Mouse (Mus musculus) stomach, embryonic 16.5 days (tissue): ENCODE measurements around the gene Fxyd3. TPM values are rescaled to one million over a fixed set of nuclear protein-coding genes. Genes with fewer than 3 reads are reported as not detected.
A peak's percentile ranks its signal among the peaks of the same experiment; 100 is the strongest.

Experiments used
- ATAC-seq: fragments of 200-750 bp; cut with Nextera tagmentation; 2 replicates; pipeline ENCODE4 v1.8.0; 2017; ENCODE audit warnings: moderate number of reproducible peaks, moderate TSS enrichment; ENCODE audit not compliant: insufficient read depth, low FRiP score
- H3K27ac ChIP-seq: fragments of 300-500 bp; sonication (generic); 2 replicates; pipeline ENCODE4 v1.5.1; 2014; ENCODE audit warnings: low read length
- H3K27me3 ChIP-seq: fragments of 300-500 bp; sonication (generic); 2 replicates; pipeline ENCODE4 v1.6.1; 2014; ENCODE audit warnings: low read length, control low read depth, mixed read lengths; ENCODE audit not compliant: control insufficient read depth, insufficient read depth
- H3K36me3 ChIP-seq: fragments of 300-500 bp; sonication (generic); 2 replicates; pipeline ENCODE4 v1.6.1; 2014; ENCODE audit warnings: low read length; ENCODE audit not compliant: control insufficient read depth, insufficient read depth
- H3K4me1 ChIP-seq: fragments of 300-500 bp; sonication (generic); 2 replicates; pipeline ENCODE4 v1.6.1; 2014; ENCODE audit warnings: low read length, control low read depth, mixed read lengths; ENCODE audit not compliant: control insufficient read depth, insufficient read depth
- H3K4me2 ChIP-seq: fragments of 300-500 bp; sonication (generic); 2 replicates; pipeline ENCODE4 v1.6.1; 2014; ENCODE audit warnings: low read depth, low read length, mixed read lengths
- H3K4me3 ChIP-seq: fragments of 300-500 bp; sonication (generic); replicated peaks from 2 replicates; pipeline ENCODE4 v1.5.1; 2014; ENCODE audit warnings: mild to moderate bottlenecking, low read length
- H3K9ac ChIP-seq: fragments of 300-500 bp; sonication (generic); 2 replicates; pipeline ENCODE4 v1.6.1; 2014; ENCODE audit warnings: low read length
- H3K9me3 ChIP-seq: fragments of 300-500 bp; sonication (generic); replicated peaks from 2 replicates; pipeline ENCODE4 v1.6.1; 2016; ENCODE audit warnings: low read length, control low read depth; ENCODE audit not compliant: control insufficient read depth
- WGBS: fragments of 180-500 bp; shearing (Covaris S2); extraction: QIAGEN DNeasy Blood & Tissue Kit; methylation state at CpG from one replicate; pipeline ENCODE4 v1.1.7; 2014; 5-methylcytosine and 5-hydroxymethylcytosine counted together
- polyA plus RNA-seq: library from polyadenylated mRNA; unstranded; fragments of >200 nt; fragmentation: Nextera tagmentation; extraction: Ambion mirVana; gene quantifications from 2 replicates; pipeline ENCODE4 v1.2.1, GENCODE M21; 2015

Gene Fxyd3
- 497 and 614 TPM in 2 replicates for polyA plus RNA-seq

DNA sequence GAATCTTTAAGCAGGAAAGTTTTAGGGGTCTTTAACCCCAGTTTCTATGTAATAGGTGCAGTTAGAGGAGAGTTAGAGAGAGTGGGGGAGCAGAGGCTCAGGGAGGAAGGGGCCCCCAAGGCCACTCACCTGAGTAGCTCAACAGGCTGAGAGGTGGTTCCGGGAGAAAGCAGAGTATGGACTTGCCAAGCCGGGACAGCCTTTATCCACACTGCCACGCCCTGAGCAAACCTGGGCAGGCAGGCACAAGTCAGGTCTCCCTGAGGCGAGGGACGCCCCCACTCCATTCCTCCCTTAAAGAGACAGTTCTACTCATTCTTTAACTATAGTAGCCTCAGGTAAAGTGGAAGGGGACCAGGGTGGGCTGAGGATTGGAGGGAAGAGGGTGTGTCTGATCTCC is at the start of gene Fxyd3:
Gene Fxyd3 (minus strand): TSS at position 213 of the 400 bp plus-strand sequence.
- H3K4me3 ChIP-seq: peak within 1 kb of the TSS; percentile 52
- WGBS: 44% methylated on average over 5 of the region's 5 CpGs
- no peaks in the 10 kb centered on the region for H3K27me3 ChIP-seq
- peak within 1 kb of the TSS; percentile 53 for H3K4me2 ChIP-seq
- no peaks in the 10 kb centered on the region for H3K36me3 ChIP-seq
- H3K27ac ChIP-seq: peak within 1 kb of the TSS; percentile 89
- H3K9ac ChIP-seq: peak within 1 kb of the TSS; percentile 73
- H3K9me3 ChIP-seq: no peaks in the 10 kb centered on the region
- peaks cover 12% of the 10 kb centered on the region for H3K4me1 ChIP-seq
- peak; percentile 77 for ATAC-seq

DNA sequence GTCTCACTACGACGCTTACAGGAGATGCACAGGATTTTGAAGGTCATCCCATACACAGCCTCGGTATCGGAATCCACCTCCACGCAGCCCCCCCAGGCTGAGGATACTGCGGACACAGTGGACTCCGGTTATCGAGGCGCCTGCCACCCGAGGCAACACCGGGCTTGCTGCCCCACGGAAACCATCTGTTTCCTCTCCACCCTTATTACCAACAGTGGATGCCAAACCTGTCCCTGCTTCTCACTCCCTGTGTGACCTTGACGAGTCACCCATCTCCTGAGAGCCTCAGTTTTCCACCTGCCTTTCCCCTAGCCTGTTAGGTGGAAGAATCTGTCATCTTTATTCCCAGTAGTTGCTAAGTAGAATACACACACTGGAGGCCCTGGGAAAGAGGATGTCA is 48.6 kb upstream of the Fxyd3 start:
- ATAC-seq: no peak
- WGBS: 70% methylated on average over 13 of the region's 13 CpGs

DNA sequence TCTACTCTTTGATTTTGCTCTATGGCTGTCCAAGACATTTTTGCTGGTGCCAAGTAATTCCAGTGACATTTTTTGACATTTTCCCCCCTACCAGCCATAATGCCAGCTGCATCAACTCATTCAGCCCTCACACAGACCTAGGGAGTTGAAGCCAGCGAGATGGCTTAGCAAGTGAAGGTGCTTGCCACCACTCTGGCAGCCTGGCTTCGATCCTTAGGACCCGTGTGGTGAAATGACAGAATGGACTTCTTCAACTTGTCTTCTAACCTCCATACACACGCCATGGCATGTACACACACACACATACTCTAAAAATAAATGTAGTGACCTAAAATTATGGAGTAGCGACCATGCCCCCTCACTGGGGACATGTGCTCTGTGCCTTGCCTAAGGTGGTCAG is 47.9 kb upstream of the Fxyd3 start:
- H3K9ac ChIP-seq: no peak overlapping the region
- H3K4me3 ChIP-seq: no peak overlapping the region
- H3K27me3 ChIP-seq: peaks cover 19% of the 10 kb centered on the region
- H3K36me3 ChIP-seq: no peaks in the 10 kb centered on the region
- H3K9me3 ChIP-seq: no peaks in the 10 kb centered on the region
- H3K4me2 ChIP-seq: no peak overlapping the region
- no peak overlapping the region for H3K27ac ChIP-seq
- WGBS: 81% methylated on average over 5 of the region's 5 CpGs
- no peak for ATAC-seq
- H3K4me1 ChIP-seq: peaks cover 5% of the 10 kb centered on the region; the same call in 1 of the 2 replicates

More for the DNA sequence above, 48.6 kb upstream of the Fxyd3 start:
- peaks cover 5% of the 10 kb centered on the region; the same call in 1 of the 2 replicates for H3K4me1 ChIP-seq
- H3K9ac ChIP-seq: no peak overlapping the region
- H3K27me3 ChIP-seq: peaks cover 19% of the 10 kb centered on the region
- H3K9me3 ChIP-seq: no peaks in the 10 kb centered on the region
- no peak overlapping the region for H3K27ac ChIP-seq
- no peak overlapping the region for H3K4me2 ChIP-seq
- no peak overlapping the region for H3K4me3 ChIP-seq
- H3K36me3 ChIP-seq: peaks cover 1% of the 10 kb centered on the region

DNA sequence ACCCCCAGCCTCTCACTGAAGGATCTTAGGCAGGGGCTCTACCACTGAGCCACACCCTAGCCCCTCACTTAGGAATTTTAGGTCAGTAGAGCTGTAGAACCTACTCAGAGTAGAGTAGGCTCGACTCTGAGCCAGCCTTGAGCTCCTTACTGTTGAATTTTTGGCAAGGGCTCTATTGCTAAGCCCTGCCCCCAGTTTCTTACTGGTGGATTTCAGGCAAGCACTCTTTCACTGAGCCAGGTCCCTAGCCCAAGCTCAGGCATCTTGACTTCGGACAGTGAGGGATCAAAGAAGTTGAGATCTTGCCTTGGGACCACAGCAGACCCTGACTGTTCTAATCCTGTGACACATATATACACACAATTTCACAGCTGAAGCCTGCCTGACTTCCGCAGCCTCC is 47.2 kb upstream of the Fxyd3 start:
- Histone ChIP-seq H3K9ac (no peak overlapping the region), H3K4me2 (no peak overlapping the region), H3K4me3 (no peak overlapping the region), H3K4me1 (peaks cover 5% of the 10 kb centered on the region; the same call in 1 of the 2 replicates), H3K9me3 (no peaks in the 10 kb centered on the region), H3K36me3 (no peaks in the 10 kb centered on the region), H3K27me3 (peaks cover 19% of the 10 kb centered on the region), H3K27ac (no peak overlapping the region)
- no peak for ATAC-seq
- 84% methylated on average over 3 of the region's 3 CpGs for WGBS

DNA sequence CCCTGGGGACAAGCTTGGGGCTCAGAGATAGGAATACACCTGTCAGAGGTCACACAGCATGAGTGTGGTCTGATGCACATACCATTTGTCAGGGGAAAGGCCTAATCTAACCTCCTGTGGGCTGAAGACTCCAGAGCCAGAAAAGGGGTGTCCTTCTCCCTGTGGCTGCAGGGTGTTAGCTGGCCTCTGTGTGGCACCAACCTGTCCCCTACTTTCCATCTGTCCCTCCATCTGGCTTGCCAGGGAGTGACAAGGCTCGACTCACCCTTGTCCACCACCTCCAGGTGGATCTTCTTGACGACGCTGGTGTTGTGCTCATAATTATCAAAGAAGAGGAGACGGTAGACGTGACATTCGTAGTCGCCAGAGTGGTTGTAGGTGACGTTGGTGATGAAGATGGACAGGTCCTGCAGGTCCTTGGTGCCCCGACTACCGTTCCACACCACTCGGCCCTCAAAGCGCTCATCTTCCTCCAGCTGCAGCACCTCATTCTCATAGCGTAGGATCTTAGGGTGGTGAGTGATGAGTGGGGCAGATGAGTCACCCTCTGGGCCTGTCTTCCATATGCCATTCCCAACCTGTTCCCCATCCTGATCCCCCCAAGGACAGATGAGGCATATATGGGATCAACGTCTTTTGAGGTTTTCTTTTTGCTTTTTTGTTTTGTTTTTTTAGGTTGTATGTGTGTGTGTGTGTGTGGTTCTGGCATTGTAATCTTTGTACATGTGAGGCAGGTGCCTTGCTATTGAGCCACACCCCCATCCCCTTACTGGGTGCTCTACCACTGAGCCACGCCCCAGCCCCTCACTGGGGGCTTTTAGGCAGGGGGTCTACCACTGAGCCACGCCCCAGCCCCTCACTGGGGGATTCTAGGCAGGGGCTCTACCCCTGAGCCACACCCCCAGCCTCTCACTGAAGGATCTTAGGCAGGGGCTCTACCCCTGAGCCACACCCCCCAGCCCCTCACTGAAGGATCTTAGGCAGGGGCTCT is 46.4 kb upstream of the Fxyd3 start:
- peaks cover 19% of the 10 kb centered on the region for H3K27me3 ChIP-seq
- 92% methylated on average over 16 of the region's 16 CpGs for WGBS
- H3K27ac ChIP-seq: no peak overlapping the region
- H3K4me2 ChIP-seq: no peak overlapping the region
- H3K9me3 ChIP-seq: no peaks in the 10 kb centered on the region
- H3K4me1 ChIP-seq: peaks cover 5% of the 10 kb centered on the region; the same call in 1 of the 2 replicates
- no peaks in the 10 kb centered on the region for H3K36me3 ChIP-seq
- H3K4me3 ChIP-seq: no peak overlapping the region
- ATAC-seq: no peak
- H3K9ac ChIP-seq: no peak overlapping the region

DNA sequence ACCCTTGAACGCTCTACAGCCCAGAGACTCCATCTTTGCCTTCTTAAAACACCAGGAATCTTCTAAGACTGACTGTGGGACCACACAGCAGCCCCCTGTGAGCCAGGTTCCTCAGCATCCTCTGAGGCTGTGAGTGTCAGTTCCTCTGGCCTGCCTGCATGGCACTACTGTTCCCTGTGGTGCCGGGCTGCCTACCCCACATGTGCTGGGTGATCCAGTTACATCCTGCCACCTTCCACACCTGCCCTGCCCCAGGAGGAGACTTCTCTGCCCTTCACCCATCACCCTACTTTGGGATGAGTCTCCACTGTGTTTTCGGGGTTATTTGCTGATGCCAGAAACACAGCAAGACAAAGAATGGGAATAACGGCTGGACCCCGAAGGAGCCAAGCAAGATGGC is 43.1 kb upstream of the Fxyd3 start:
- Histone ChIP-seq H3K4me1 (peaks cover 9% of the 10 kb centered on the region), H3K27me3 (no peaks in the 10 kb centered on the region), H3K36me3 (no peaks in the 10 kb centered on the region), H3K4me2 (no peak overlapping the region), H3K4me3 (no peak overlapping the region), H3K9me3 (no peaks in the 10 kb centered on the region), H3K27ac (no peak overlapping the region), H3K9ac (no peak overlapping the region)
- ATAC-seq: no peak
- 77% methylated on average over 5 of the region's 5 CpGs for WGBS

DNA sequence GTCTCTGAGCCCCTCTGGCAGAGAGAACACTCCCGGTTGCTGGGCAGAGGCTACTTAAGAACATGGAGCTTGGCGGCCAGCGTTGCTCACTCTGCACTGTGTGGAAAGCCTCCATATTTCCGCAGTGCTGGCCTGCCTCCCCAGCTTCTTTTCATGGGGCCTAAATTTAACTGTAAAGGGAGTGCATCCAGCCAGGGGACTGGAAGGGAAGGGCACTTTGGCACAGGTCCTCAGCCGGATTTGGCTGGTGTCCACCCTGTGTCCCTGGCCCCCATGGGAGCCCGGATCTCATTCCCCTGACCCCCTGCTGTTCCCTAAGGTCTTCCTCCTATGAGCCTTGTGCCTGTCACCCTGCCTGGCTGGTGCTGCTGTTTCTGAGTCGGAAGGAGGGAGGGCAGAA is 42.0 kb upstream of the Fxyd3 start:
- H3K4me1 ChIP-seq: peaks cover 11% of the 10 kb centered on the region
- no peak overlapping the region for H3K9ac ChIP-seq
- no peak overlapping the region for H3K27ac ChIP-seq
- H3K27me3 ChIP-seq: no peaks in the 10 kb centered on the region
- no peak for ATAC-seq
- H3K4me3 ChIP-seq: no peak overlapping the region
- WGBS: 77% methylated on average over 7 of the region's 7 CpGs
- H3K4me2 ChIP-seq: no peak overlapping the region
- H3K36me3 ChIP-seq: no peaks in the 10 kb centered on the region
- no peaks in the 10 kb centered on the region for H3K9me3 ChIP-seq

DNA sequence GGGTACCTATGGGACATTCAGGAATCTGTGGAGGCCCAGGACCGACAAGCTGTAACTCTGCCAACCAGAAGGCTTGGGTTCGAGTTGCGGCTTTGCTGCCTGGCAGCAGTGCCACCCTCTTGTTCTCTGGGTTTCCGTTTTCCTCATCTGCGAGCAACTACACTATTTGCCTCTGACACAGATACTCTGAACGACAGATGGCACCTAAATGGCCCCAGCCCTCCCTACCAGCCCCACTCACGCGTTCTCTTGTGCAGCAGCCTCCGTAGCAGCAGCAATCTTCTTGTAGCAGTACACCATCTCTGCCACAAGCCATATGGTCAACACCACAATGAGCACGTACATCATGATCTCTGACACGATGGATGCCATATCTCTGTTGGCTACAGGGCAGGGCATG is 41.0 kb upstream of the Fxyd3 start:
- no peak for ATAC-seq
- WGBS: 87% methylated on average over 11 of the region's 11 CpGs

DNA sequence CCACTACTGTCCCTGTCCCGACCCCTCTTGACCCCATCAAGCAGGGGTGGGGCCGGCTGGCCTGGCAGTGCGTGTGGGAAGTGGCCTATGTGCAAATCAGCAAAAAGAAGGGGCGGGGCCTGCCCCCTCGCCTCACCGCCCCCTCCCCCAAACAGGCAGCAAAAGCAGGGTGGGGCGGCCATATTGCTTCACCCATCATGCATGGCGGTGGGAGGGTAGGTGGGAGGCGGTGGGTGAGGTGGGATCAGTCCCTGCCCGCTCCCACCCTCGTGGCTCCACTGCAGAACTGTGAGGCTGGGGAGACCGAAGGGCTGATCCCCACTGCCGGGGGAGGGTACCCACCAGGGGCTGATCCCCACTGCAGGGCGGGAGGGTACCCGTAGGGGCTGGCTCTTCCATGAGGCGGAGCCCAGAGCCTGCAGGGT is 40.2 kb upstream of the Fxyd3 start:
- H3K4me3 ChIP-seq: no peak overlapping the region
- no peaks in the 10 kb centered on the region for H3K9me3 ChIP-seq
- H3K36me3 ChIP-seq: no peaks in the 10 kb centered on the region
- H3K4me1 ChIP-seq: peaks cover 15% of the 10 kb centered on the region
- 44% methylated on average over 15 of the region's 16 CpGs for WGBS
- H3K27ac ChIP-seq: no peak overlapping the region
- H3K27me3 ChIP-seq: no peaks in the 10 kb centered on the region
- H3K4me2 ChIP-seq: no peak overlapping the region
- no peak overlapping the region for H3K9ac ChIP-seq
- ATAC-seq: no peak

More for the DNA sequence above, 41.0 kb upstream of the Fxyd3 start:
- H3K9ac ChIP-seq: no peak overlapping the region
- H3K27me3 ChIP-seq: no peaks in the 10 kb centered on the region
- H3K27ac ChIP-seq: no peak overlapping the region
- H3K9me3 ChIP-seq: no peaks in the 10 kb centered on the region
- no peak overlapping the region for H3K4me2 ChIP-seq
- H3K4me3 ChIP-seq: no peak overlapping the region
- no peaks in the 10 kb centered on the region for H3K36me3 ChIP-seq
- H3K4me1 ChIP-seq: peaks cover 11% of the 10 kb centered on the region
